Mouse (Mus musculus) MEL (cell line): Measurements from ENCODE around the gene Csnk1g1. TPM values are rescaled to one million over a fixed set of nuclear protein-coding genes. Genes with fewer than 3 reads are reported as not detected.

Source experiments
- DNase-seq: peaks from one replicate; pipeline ENCODE4 v3.0.0; 2011; ENCODE audit warnings: low read depth, low spot score
- H3K27ac ChIP-seq: 2 replicates; pipeline ENCODE4 v1.5.1; 2012; ENCODE audit warnings: low read depth, mild to moderate bottlenecking, control low read depth, low read length, moderate library complexity; ENCODE audit not compliant: control insufficient read depth
- H3K27me3 ChIP-seq, 2 experiments: fragments of 150-350 bp in 1 of 2; sonication (generic) in 1 of 2; 2 replicates each; pipeline ENCODE4 v1.6.1; 2012; ENCODE audit warnings: low read length in 2 of 2, mild to moderate bottlenecking in 2 of 2, improper control_type of control experiment in 1 of 2, moderate library complexity in 1 of 2; ENCODE audit not compliant: insufficient read depth in 2 of 2, control insufficient read depth in 1 of 2
- H3K36me3 ChIP-seq, 2 experiments: 2 replicates each; pipeline ENCODE4 v1.6.1; 2012 to 2014; ENCODE audit warnings: low read length in 2 of 2, improper control_type of control experiment in 1 of 2, inconsistent platforms in 1 of 2, mild to moderate bottlenecking in 1 of 2; ENCODE audit not compliant: insufficient read depth in 2 of 2, control insufficient read depth in 1 of 2
- H3K4me1 ChIP-seq, 2 experiments: fragments of 150-350 bp in 1 of 2; sonication (generic) in 1 of 2; 2 replicates each; pipeline ENCODE4 v1.6.1; 2012; ENCODE audit warnings: low read length in 2 of 2, improper control_type of control experiment in 1 of 2, mild to moderate bottlenecking in 1 of 2; ENCODE audit not compliant: insufficient read depth in 2 of 2, control insufficient read depth in 1 of 2
- H3K4me3 ChIP-seq, 2 experiments: fragments of 150-350 bp in 1 of 2; sonication (generic) in 1 of 2; 2 replicates each; pipeline ENCODE4 v1.5.1; 2012; ENCODE audit warnings: low read depth in 2 of 2, low read length in 2 of 2, mild to moderate bottlenecking in 2 of 2, moderate library complexity in 2 of 2, control low read depth in 1 of 2, improper control_type of control experiment in 1 of 2; ENCODE audit not compliant: control insufficient read depth in 1 of 2, insufficient read depth in 1 of 2
- H3K79me2 ChIP-seq: 2 replicates; pipeline ENCODE4 v1.6.1; 2012; ENCODE audit warnings: mild to moderate bottlenecking, low read length, moderate library complexity; ENCODE audit not compliant: control insufficient read depth, poor library complexity, insufficient read depth
- H3K9ac ChIP-seq: 2 replicates; pipeline ENCODE4 v1.6.1; 2012; ENCODE audit warnings: low read depth, mild to moderate bottlenecking, control low read depth, low read length, moderate library complexity; ENCODE audit not compliant: control insufficient read depth, poor library complexity, severe bottlenecking
- H3K9me3 ChIP-seq: fragments of 150-350 bp; sonication (generic); replicated peaks from 2 replicates; pipeline ENCODE4 v1.6.1; 2012; ENCODE audit warnings: mild to moderate bottlenecking, low read length, improper control_type of control experiment, moderate library complexity; ENCODE audit not compliant: insufficient read depth
- CHD1 ChIP-seq: IDR thresholded peaks from 2 replicates; pipeline ENCODE4 v1.6.1; 2012; ENCODE audit warnings: low read depth, mild to moderate bottlenecking, inconsistent platforms, low read length, improper control_type of control experiment
- CTCF ChIP-seq, 3 experiments: IDR thresholded peaks in 2 of 3; conservative IDR thresholded peaks in 1 of 3; 2 replicates each; pipeline ENCODE4 v1.5.1; 2011 to 2012; ENCODE audit warnings: low read length in 3 of 3, low read depth in 2 of 3, mild to moderate bottlenecking in 2 of 3, improper control_type of control experiment in 1 of 3, inconsistent platforms in 1 of 3, mixed read lengths in 1 of 3, moderate library complexity in 1 of 3; ENCODE audit not compliant: control insufficient read depth in 1 of 3, insufficient read depth in 1 of 3, poor library complexity in 1 of 3, severe bottlenecking in 1 of 3
- E2F4 ChIP-seq: IDR thresholded peaks from 2 replicates; pipeline ENCODE4 v1.6.1; 2011; ENCODE audit warnings: low read depth, low read length, improper control_type of control experiment, borderline replicate concordance
- ELF1 ChIP-seq: IDR thresholded peaks from 2 replicates; pipeline ENCODE4 v1.6.1; 2014; ENCODE audit warnings: low read depth, mild to moderate bottlenecking, inconsistent platforms, low read length, improper control_type of control experiment, moderate library complexity
- ETS1 ChIP-seq: IDR thresholded peaks from 2 replicates; pipeline ENCODE4 v1.6.1; 2012; ENCODE audit warnings: low read depth, mild to moderate bottlenecking, inconsistent platforms, low read length, improper control_type of control experiment, moderate library complexity
- KAT2A ChIP-seq: conservative IDR thresholded peaks from 2 replicates; pipeline ENCODE4 v1.6.1; 2012; ENCODE audit warnings: low read depth, low read length, improper control_type of control experiment, inconsistent platforms
- MAFK ChIP-seq: IDR thresholded peaks from 2 replicates; pipeline ENCODE4 v1.6.1; 2011; ENCODE audit warnings: low read depth, mild to moderate bottlenecking, low read length, improper control_type of control experiment, borderline replicate concordance
- MAX ChIP-seq: IDR thresholded peaks from 2 replicates; pipeline ENCODE4 v1.6.1; 2011; ENCODE audit warnings: low read length, improper control_type of control experiment
- MEF2A ChIP-seq: IDR thresholded peaks from 2 replicates; pipeline ENCODE4 v1.6.1; 2014; ENCODE audit warnings: low read depth, mild to moderate bottlenecking, inconsistent platforms, low read length, improper control_type of control experiment; ENCODE audit not compliant: poor library complexity, insufficient replicate concordance, severe bottlenecking; ENCODE audit errors: extremely low read depth
- MYC ChIP-seq: IDR thresholded peaks from 2 replicates; pipeline ENCODE4 v1.6.1; 2011; ENCODE audit warnings: low read depth, mild to moderate bottlenecking, low read length, improper control_type of control experiment, moderate library complexity
- NRF1 ChIP-seq: IDR thresholded peaks from 2 replicates; pipeline ENCODE4 v1.6.1; 2014; ENCODE audit warnings: low read depth, mild to moderate bottlenecking, inconsistent platforms, low read length, improper control_type of control experiment, moderate library complexity; ENCODE audit not compliant: poor library complexity, insufficient read depth, severe bottlenecking
- POLR2A ChIP-seq, 2 experiments: IDR thresholded peaks; 2 replicates each; pipeline ENCODE4 v1.6.1; 2011 to 2012; ENCODE audit warnings: low read length in 2 of 2, mild to moderate bottlenecking in 2 of 2, control low read depth in 1 of 2, improper control_type of control experiment in 1 of 2, low read depth in 1 of 2, moderate library complexity in 1 of 2; ENCODE audit not compliant: control insufficient read depth in 1 of 2, insufficient read depth in 1 of 2, poor library complexity in 1 of 2
- POLR2AphosphoS2 ChIP-seq: IDR thresholded peaks from 2 replicates; pipeline ENCODE4 v1.6.1; 2011; ENCODE audit warnings: low read length, improper control_type of control experiment
- POLR2AphosphoS5 ChIP-seq: IDR thresholded peaks from 2 replicates; pipeline ENCODE4 v1.6.1; 2012; ENCODE audit warnings: low read depth, borderline replicate concordance, mild to moderate bottlenecking, inconsistent platforms, low read length, moderate library complexity, mixed read lengths
- RAD21 ChIP-seq: IDR thresholded peaks from 2 replicates; pipeline ENCODE4 v1.6.1; 2011; ENCODE audit warnings: mild to moderate bottlenecking, low read depth, low read length, improper control_type of control experiment
- TBP ChIP-seq: IDR thresholded peaks from 2 replicates; pipeline ENCODE4 v1.8.0; 2011; ENCODE audit warnings: low read depth, low read length, improper control_type of control experiment
- TCF12 ChIP-seq: IDR thresholded peaks from 2 replicates; pipeline ENCODE4 v1.6.1; 2014; ENCODE audit warnings: low read depth, mild to moderate bottlenecking, inconsistent platforms, low read length, improper control_type of control experiment, moderate library complexity
- USF2 ChIP-seq, 2 experiments: IDR thresholded peaks; 2 replicates each; pipeline ENCODE4 v1.6.1; 2011 to 2012; ENCODE audit warnings: improper control_type of control experiment in 2 of 2, low read length in 2 of 2, borderline replicate concordance in 1 of 2, inconsistent platforms in 1 of 2, low read depth in 1 of 2, mild to moderate bottlenecking in 1 of 2; ENCODE audit not compliant: insufficient read depth in 1 of 2
- ZMIZ1 ChIP-seq: IDR thresholded peaks from 2 replicates; pipeline ENCODE4 v1.6.1; 2012; ENCODE audit warnings: low read depth, mild to moderate bottlenecking, inconsistent platforms, low read length, improper control_type of control experiment, moderate library complexity
- polyA plus RNA-seq, 2 experiments: library from polyadenylated mRNA; stranded (reverse) in 1 of 2; unstranded in 1 of 2; fragments of >175 nt in 1 of 2; fragments of >200 nt in 1 of 2; gene quantifications; 2 replicates each; pipeline versions ENCODE4 v1.2.1 to v1.2.4; 2012; ENCODE audit warnings: low replicate concordance in 2 of 2, low read depth in 1 of 2; ENCODE audit not compliant: insufficient read length in 2 of 2, insufficient read depth in 1 of 2, missing spikeins in 1 of 2
- total RNA-seq: library from RNA; depleted of rRNA; stranded (reverse); fragments of 300-350 nt; gene quantifications from 2 replicates; pipeline ENCODE4 v1.2.3, GENCODE M21; 2012

Csnk1g1 gene
- total and polyA plus RNA-seq, 3 experiments, result 5.1 to 7.7 TPM; not detected in 1

- H3K36me3 ChIP-seq, result no peaks in the 10 kb centered on the region
- H3K4me1 ChIP-seq, result no peaks in the 10 kb centered on the region
- no peak overlapping the region for H3K4me3 ChIP-seq
- H3K9ac ChIP-seq, result no peak overlapping the region
- DNase-seq, result no peak
- no peaks in the 10 kb centered on the region; a peak in 1 of 4 replicates for H3K27me3 ChIP-seq
- no peaks in the 10 kb centered on the region for H3K9me3 ChIP-seq
- no peak for TF ChIP-seq NRF1
- no peak for TF ChIP-seq RAD21
- no peak for TF ChIP-seq CTCF (IDR thresholded peaks at IDR 0.05 in 2 of 3, conservative IDR thresholded peaks at IDR 0.05 in 1 of 3; ENCODE audit: control insufficient read depth in 1 of 3, insufficient read depth in 1 of 3, low read depth in 2 of 3, low read length in 3 of 3, poor library complexity in 1 of 3, severe bottlenecking in 1 of 3)
- no peak for TF ChIP-seq POLR2AphosphoS5
- TF ChIP-seq TCF12, result no peak
- H3K79me2 ChIP-seq, result no peaks in the 10 kb centered on the region
- H3K27ac ChIP-seq, result no peak overlapping the region
Measured at GRCm38 (mm10) chr9:66078072-66078471, 169.3 kb downstream of the Csnk1g1 start.

- Histone ChIP-seq H3K4me3 (no peak overlapping the region), H3K36me3 (no peaks in the 10 kb centered on the region), H3K9me3 (no peaks in the 10 kb centered on the region), H3K27me3 (no peaks in the 10 kb centered on the region; a peak in 1 of 4 replicates), H3K4me1 (no peaks in the 10 kb centered on the region), H3K27ac (no peak overlapping the region), H3K79me2 (no peaks in the 10 kb centered on the region), H3K9ac (no peak overlapping the region)
- DNase-seq, result no peak
- no peak for TF ChIP-seq MAFK
- no peak for TF ChIP-seq KAT2A
- TF ChIP-seq USF2 (IDR thresholded peaks at IDR 0.05; ENCODE audit: borderline replicate concordance in 1 of 2, insufficient read depth in 1 of 2, low read depth in 1 of 2, low read length in 2 of 2), result no peak
- no peak for TF ChIP-seq CHD1
- no peak for TF ChIP-seq ETS1
- TF ChIP-seq ZMIZ1, result no peak
- TF ChIP-seq NRF1, result no peak
- TF ChIP-seq MYC, result no peak
- no peak for TF ChIP-seq TBP
- no peak for TF ChIP-seq POLR2AphosphoS5
- TF ChIP-seq POLR2A (IDR thresholded peaks at IDR 0.05; ENCODE audit: control insufficient read depth in 1 of 2, insufficient read depth in 1 of 2, low read depth in 1 of 2, low read length in 2 of 2, poor library complexity in 1 of 2), result no peak
- TF ChIP-seq POLR2AphosphoS2, result no peak
- no peak for TF ChIP-seq MEF2A
- TF ChIP-seq MAX, result no peak
- TF ChIP-seq E2F4, result no peak
- TF ChIP-seq TCF12, result no peak
- no peak for TF ChIP-seq ELF1
Measured at GRCm38 (mm10) chr9:66078493-66078892, 169.8 kb downstream of the Csnk1g1 start.
